Mouse (Mus musculus) cerebellum, postnatal 4 days (tissue): ENCODE data around the gene Rnf44.

ENCODE experiments used
- DNase-seq, 2 experiments: peaks; one replicate each; pipeline ENCODE4 v3.0.0; 2022; ENCODE audit warnings: low spot score in 2 of 2, mixed read lengths in 1 of 2

Rnf44 gene

DNA sequence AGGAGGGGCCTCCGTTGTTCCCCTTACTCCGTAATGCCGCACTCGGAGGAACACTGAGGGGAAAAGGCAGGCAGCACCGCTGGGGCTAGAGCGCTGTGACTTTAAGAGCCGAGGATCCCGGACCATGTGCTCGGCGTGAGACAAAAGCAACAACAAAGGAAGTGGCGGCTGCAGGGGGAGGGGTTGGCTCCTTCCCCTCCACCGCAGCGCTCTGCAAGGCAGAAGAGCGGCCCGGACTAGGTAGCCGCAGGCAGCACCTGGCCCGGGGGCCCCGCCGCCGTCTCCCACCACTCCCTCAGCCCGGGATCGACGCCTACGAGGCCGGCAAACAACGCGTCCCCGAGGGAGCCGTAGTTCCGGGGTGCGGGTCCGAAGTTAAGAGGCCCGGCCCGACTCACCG is 6.6 kb downstream of the Rnf44 start:
- peak in 1 of 2 experiments; percentile 70 for DNase-seq

DNA sequence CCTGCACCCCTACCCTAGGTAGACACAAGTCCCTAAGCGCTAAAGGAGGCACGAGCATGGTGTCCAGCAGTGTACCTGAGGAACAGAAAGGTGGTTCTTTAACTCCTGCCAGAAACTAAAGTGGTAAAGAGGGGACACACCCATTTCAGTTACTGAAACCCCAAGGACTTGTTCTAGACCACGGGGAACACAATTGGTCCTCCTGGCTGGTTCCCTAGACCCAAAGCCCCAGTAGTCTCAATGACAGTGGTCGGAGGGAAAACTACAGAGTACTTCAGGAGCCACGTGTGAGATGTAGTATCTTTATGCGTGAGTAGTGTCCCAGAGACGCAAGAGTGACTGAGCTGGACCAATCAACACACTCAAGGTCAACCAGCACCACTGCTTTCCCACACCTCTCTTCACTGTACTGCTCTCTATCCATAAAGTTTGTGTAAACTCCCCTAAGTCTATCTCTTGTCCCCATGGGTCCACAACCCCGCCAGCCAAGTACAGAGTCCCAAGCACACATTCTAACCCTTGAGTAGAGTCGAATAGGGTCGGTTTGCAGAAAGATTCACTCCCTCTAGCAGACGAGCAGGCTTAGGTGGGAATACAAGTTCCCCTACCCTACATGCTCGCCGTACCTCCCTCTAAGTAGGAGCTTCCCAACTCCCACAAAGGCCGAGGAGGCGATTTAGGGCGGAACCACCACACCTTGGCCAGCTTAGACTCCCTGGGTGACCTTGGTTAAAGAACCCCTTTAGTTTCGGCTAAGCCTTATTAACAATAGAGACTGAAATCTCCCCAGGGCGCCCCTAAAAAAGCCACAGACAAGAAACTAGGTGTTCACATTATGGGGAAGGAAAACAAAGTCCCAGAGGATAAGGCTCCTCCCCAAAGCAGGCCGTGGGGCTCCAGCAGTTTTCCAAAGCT is 7.3 kb downstream of the Rnf44 start:
- DNase-seq = no peak

DNA sequence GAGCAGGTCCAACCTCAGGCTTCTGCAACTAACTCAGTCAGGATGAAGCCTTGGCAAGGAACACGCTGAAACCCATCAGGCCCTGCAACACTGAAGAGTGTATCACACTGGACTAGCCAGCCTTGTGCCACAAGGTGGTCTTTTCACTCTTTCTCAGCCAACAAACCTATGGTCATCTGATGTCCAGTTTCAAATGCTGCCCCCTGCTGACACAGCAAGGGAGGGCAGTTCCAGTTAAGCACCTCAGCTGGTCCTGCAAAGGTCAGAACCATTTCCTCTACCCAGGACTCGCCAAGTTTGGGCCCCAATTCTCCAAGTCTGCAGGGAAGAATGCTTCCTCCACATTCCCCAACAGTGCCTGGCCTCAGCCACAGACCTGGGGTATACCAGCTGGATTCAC is 8.5 kb downstream of the Rnf44 start:
- DNase-seq = peak in 1 of 2 experiments; percentile 41

DNA sequence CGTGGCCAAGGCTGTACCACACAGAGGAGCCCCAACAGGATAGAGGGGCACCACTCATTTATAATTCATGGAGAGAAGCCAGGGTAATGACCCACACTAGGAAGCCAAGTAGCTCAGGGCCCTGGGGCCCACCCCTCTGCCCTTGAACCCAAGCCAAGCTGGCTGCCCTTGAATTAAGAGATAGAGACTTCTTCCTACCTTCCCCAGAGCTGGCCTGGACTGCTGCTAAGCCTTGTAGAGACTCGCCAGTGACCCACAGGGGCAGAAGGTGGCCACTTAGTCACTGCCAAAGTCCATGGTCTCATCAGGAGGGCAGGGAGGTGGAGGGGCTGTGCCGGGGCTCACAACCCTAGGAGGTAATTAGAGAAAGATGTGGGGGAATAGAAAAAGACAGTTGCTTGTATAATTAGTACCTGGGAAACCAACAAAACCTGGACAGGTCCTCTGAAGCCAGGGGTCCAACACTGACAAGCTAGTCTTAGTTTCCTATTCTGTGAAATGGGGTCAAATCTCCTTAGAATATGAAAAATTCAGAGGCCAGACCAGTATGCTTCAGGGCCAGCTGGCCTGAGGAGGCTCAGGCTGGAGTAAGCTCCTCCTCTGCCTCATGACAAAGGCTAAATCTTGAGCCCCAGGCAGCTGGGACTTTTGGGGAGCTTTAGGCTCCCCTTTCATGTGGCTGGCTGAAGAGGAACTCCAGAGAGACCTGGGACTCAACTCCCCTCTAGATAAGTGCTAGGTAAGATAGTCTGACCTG is 9.4 kb downstream of the Rnf44 start:
- no peak for DNase-seq

DNA sequence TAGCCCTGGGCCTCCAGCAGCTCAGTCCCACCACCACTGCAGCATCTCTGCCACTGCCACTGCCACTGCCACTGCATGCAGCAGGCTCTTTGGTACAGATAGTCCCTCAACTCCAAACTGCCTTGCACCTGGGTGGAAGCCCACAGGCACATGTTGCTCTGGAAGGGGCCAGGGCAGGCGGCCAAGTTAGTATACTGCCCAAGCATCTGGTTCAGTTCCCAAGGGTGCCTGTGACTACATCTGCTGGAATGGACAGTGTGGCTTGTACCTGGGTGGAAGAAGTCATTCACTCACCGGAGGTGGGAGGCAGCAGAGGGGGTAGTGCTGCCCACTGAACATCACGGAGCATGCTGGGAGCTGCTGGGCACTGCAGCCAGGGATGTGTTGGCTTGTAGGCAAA is 10.4 kb downstream of the Rnf44 start:
- no peak for DNase-seq

DNA sequence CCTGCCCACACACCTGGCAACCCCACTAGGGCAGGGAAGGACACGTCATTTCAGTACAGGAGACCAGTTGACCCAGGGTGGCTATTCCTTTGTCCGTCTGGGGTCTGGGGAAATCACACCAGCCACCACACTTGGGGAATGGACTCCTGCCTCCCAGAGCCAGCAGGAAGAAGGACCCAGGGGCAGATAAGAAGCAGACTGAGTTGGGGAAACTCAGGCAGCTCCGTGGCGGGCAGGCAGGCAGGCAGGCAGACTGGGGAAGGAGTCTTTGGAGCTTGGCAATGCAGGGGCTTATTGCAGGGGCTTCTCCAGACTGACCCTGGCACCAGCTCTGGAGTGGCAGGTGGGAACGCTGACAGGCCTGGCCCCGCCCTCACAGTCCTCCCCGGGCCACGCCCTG is 12.4 kb downstream of the Rnf44 start:
- DNase-seq = no peak

DNA sequence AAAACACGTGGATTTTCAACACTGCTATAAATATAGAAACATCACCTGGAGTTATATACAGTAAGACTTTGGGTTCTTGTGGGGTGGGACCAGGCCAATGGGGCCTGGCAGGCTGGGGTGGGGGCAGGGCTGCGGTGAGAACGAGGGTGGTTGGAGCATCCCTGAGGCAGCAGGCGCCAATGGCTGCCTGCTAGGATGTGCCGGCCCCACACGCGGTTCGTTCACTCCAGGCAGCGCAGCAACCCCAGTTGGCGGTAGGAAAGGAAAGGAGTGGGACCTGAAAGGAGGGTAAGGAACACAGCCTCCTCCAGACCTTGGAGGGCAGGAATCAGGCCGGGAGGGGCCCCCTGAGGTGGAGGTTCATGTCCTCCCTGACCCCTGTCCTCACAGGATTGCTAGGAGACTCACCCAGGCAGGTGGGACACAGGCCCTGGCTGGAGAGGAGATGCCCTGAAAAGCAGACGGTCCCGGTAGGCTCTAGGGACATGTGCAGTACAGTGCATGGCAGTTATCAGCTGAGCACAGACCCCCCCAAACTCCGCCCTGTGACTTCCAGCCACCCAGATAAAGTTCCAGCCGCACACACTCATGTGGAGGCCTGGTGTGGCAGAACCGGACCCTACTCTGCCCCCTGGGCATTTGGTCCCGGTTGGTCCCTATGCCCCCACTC is 13.4 kb downstream of the Rnf44 start:
- DNase-seq = no peak

DNA sequence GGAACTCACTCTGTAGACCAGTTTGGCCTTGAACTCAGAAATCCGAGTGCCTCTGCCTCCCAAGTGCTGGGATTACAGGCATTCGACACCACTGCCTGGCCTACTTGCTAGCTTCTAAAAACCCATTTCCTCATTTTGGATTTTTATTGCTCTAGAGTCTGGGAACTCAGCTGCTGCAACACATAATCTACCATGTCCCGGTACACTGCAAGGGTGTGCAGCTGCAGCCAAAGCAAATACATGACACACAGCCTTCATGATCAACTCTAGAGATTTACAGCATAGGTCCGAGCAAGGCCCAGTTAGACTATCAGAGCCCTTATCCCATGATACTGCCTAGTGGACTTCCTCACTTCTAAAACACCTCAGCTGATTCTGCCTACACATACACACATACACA is 15.4 kb downstream of the Rnf44 start:
- DNase-seq = no peak

DNA sequence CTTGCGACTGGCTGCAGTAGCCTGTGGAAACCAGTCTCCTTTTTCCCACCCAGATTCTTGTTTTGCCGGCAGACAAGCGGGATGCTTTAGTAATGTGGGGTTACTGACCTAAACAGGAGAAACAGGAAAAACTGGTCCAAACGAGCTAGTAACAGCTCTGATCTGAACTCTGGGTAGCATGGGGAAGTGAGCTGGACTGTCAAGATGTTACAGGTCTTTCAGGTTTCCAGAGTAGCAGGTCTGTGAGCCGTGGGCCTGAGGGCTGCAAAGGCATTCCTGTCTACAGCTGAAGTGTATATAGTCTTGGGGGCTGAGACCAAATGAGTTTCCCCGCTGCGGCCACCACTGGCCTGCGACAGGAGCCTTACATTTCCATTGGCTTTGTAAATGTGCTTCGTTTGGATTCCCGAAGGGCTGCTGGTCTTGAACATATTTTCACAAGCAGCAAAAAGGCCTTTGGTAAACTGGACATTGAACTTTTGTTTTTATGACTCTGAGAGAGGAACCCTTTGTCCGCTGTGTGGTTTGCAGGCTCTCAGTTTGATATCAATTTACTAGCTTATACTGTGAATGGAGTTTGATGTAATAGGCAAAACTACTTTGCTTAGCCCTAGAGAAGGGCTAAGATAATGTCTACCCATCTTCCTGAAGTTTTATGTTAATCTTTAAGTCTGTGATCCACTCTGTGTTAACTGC is 17.7 kb downstream of the Rnf44 start:
- no peak for DNase-seq

DNA sequence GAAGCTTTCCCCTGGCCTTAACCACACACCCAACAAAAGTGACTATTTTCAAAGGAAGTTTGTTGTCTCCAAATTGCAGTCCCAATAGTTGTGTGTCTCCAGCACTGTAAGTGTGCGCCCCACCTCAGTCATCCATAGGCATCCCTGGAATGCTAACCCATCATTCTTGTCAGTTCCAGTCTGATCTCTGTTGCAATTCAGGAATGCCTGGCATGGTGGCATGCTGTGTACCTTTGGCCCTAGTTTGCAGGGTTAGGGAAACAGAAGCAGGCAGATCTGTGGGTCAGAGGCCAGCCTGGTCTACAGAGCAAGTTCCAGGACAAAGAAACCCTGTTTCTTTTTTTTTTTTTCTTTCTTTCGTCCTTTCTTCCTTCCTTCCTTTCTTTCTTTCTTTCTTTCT is 23.2 kb downstream of the Rnf44 start:
- no peak for DNase-seq

DNA sequence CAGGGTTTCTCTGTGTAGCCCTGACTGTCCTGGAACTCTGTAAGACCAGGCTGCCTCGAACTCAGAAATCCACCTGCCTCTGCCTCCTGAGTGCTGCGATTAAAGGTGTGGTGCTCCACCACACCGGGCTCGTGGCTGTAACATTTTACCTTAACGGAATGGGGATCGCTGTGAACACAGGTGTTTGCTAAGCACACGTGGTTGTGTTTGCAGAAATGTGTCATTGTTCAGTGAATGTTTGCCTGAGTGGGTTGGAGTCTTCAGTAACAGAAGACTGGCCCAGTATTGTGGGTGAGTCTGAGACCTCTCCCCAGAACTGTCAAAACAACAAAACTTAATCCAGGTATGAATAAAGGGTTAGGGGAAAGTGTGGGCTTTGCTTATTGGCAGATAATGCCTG is 28.6 kb downstream of the Rnf44 start:
- DNase-seq = no peak

DNA sequence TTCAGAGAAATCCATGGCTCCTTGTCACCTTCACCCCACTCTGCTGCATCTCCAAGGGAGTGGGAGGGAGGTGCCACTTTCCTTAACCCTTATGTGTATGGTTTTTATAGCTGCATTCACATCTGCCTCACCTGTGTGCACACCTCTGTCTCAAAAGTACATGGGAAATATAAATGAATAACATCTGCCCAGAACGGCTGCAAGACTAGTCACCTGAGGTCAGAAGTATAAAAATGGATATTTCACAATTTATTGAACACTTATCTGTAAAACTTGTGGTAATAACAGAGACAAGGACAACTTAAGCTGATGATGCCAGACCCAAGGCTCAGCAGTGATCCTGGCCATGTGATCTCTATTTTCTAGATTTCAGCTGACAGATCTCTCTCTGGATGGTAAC is 29.2 kb downstream of the Rnf44 start:
- DNase-seq = no peak

DNA sequence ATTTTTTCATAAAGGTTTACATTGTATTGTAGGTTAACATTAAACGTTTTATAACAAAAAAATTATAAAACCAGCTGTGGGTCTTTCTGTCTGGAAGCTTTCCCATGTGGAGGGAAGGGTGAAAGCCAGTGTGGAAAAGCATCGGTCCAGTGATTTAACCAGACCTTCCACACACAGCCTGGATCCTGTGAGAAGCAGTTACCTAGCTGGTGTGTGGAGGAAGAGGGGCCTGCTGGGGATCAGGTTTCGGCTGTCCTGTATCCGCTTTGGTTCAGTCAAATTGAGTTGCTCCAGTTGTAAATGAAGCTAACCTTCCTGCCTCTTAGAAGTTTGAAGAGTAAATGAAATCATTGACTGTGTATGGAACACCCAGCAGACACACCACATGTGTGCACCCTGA is 29.7 kb downstream of the Rnf44 start:
- DNase-seq = no peak

DNA sequence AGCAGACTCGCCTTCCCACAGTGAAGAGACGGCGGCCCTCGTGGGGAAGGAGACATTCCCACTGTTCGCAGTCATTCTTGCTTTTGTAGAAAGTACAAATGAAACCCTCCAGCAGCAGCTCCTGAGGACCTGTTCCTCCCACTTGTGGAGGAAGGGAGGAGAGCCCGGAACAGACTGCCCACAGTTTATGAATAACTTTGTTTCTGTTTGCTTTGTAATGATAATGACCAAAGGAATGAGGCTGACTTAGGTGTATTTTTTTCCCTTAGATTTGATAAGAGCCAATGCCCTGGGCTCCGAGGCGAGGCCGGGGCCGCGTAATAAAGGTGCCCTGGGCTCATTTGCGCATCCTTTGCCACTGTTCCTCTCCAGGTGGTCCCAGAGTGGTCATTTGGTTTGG is 32.3 kb downstream of the Rnf44 start:
- DNase-seq = no peak

DNA sequence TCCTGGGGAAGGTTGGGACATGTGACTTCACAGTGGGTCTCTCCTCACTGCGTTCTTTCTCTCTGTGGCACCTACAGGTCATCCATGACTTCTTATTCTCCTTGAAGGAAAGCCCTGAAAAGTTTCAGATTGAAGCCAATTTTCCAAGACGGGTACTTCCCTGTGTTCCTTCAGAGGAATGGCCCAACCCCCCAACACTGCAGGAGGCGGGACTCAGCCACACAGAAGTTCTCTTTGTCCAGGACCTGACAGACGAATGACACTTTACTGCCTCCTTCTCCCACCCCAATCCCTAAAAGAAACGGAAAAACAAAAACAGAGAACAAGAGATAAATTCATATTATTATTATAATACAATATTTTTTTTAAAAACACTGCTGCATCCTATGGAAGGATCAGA is 32.8 kb downstream of the Rnf44 start:
- no peak for DNase-seq

DNA sequence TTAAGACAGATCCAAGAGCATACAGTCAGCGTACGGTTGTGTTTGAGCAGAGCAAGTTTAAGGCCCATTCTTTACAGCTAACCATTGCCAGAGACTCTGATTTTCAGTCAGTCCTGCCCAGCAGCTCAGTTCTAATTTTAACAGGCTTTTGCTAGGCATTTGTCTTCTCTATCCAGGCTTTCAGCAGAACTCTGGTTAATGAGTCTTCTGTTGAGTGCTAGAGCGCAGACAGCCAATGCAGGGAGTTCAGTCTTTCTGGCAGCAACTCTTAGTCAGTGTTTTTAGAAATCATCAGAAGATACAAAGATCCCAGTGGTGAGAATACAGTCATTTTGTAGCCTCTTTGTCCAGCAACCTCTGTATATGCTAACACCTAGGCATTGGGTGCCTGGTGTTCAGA is 43.2 kb downstream of the Rnf44 start:
- DNase-seq = no peak

DNA sequence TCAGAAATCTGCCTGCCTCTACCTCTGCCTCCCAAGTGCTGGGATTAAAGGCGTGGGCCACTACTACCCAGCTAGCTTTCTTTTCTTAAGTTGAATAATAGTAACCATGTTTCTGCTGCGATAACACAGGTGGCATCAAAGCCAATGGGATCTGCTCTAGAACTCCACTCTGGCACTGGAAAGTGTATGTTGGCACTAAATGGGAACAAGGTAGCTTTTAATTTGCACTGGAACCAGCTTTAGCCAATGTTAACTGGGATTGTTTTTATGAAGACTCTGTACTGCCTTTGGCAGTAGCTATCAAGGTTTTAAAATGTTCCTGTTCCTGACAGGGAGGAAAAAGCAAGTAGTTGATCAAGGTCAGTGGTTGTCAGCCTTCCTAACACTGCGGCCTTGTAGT is 58.7 kb downstream of the Rnf44 start:
- DNase-seq = no peak

DNA sequence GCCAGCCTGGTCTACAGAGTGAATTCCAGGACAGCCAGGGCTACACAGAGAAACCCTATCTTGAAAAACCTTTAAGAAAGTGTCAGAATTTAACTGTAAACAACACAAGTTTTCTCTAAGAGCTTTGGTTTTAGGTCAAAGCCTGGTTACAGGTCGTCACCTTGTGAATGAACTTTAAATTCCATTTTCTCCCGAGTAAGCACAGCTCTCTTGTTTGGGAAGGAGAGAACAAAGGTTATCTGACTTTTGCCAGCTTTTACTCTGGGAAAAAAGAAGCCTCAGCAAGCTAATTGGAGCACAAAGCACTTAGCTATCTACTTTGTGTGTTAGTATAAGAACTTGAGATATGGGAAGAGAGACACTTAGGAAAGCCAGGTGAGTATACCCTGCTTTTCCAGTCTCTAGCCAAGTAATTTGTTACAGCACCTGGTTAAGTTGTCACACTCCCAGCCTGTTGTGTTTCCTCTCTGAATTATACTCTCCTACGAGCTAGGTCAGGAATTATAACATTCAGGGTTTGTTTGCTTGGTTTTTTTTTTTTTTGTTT is 60.9 kb downstream of the Rnf44 start:
- DNase-seq = no peak
